Mouse (Mus musculus) central nervous system, embryonic 14 days (tissue): ENCODE measurements around the gene Gdf3. TPM values are rescaled to one million over a fixed set of nuclear protein-coding genes. Genes with fewer than 3 reads are reported as not detected.

Experiments
- polyA plus RNA-seq: library from polyadenylated mRNA; depleted of rRNA; stranded (reverse); fragments of >200 nt; gene quantifications from 2 replicates; pipeline ENCODE4 v1.2.3, GENCODE M21; 2012; rRNA removed

The Gdf3 gene
- 0.04 TPM in 1 of 2 replicates, not detected in the other for polyA plus RNA-seq

DNA sequence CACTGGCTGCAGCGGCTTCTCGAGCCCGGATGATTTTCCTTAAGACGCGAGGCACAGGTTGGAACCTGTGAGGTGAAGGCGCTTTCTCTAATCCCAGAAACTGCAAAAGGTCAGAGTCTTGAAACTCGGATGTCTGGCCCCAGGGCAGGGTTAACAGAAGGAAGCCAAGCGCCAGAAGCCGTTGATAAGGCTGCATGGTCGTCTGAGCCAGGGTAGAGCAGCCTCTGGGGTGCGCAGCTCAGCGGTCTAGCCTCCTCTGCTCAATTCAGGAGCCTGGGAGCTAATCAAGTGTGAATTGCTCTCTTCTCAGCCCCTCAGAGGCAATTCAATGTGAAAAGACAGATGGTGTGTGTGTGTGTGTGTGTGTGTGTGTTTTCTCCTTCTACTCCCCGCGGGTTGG lies at the start of gene Gdf3:
Gene Gdf3 (minus strand): TSS at position 317 of the 400 bp plus-strand sequence.

DNA sequence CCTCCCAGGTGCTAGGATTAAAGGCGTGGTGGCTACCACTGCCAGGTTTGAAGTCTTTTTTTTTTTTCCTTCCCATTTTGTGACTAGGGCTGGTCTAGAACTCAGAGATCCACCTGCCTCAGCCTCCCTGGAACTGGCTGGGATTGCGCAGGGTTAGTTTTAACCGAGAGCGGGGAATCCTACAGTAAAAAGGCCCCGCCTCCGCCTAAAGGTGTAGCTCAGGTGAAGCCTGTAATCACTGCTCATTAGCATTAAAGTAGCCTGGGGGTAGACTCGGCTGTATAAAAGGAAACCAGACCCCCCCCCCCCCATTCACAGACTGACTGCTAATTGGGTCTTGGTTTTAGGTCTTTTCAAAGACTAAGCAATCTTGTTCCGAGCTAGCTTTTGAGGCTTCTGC lies 16.2 kb upstream of the Gdf3 start, which contains the start of gene Dppa3:
Gene Dppa3 (plus strand): TSS at position 301 of the 400 bp plus-strand sequence.

DNA sequence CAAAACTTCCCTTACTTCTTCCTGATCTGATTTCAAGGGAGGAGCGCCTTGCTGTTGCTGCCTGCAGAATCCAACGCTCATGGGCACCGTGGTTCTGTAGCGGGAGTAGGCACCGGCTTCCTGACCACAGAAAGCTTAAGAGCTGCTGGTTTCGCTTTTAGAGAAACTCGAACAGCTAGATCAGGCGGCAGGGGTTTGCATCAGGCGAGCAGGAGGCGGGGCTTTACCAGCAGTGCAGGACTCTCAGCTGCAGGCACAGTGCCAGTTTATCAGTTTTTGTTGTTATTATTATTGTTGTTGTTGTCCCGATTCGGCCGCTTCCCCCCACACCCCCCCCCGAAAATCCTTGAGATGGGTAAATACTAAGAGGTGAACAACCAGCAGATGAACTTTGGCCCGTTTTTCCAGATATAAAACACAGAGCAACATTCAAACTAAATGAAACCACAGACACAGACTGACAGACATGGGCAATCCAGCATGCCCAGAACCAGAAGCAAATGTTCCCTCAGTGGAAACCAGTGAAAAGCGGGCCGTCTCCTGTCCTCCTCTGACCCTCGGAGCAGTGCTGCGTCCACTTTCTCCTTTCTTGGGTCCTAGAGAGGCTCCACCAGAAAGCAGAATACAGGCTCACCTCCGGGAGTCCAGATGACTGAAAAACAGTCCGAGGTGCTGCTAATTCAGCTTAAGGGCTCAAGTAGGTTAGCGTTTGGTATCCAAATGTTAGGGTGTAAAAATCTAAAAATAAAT lies 7.5 kb downstream of the Gdf3 start, which contains the start of gene Apobec1:
Gene Apobec1 (minus strand): TSS at position 203 of the 750 bp plus-strand sequence.

Other genes with a start within 250 kb of the Gdf3 start
- gene Rimklb, start 111.3 kb downstream of the Gdf3 start, polyA plus RNA-seq = 161 and 214 TPM in 2 replicates
- gene Mfap5, start 104.2 kb downstream of the Gdf3 start, polyA plus RNA-seq = 2.2 and 9.8 TPM in 2 replicates
- gene Aicda, start 56.3 kb downstream of the Gdf3 start, polyA plus RNA-seq = 0.33 and 0.45 TPM in 2 replicates
- gene Apobec1, start 7.6 kb downstream of the Gdf3 start, polyA plus RNA-seq = 5.1 and 5.6 TPM in 2 replicates
- gene Dppa3, start 16.3 kb upstream of the Gdf3 start, polyA plus RNA-seq = not detected in 2 replicates
- gene Nanog, start 97.4 kb upstream of the Gdf3 start, polyA plus RNA-seq = 0.26 and 0.27 TPM in 2 replicates
- 21.9 and 24.5 TPM in 2 replicates for gene Slc2a3, start 191.6 kb upstream of the Gdf3 start, polyA plus RNA-seq
- gene Foxj2, start 209.8 kb upstream of the Gdf3 start, polyA plus RNA-seq = 7.8 and 10.6 TPM in 2 replicates
- gene C3ar1, start 246.1 kb upstream of the Gdf3 start, polyA plus RNA-seq = 1.7 and 2.1 TPM in 2 replicates